Mouse (Mus musculus): ENCODE results near the gene Bcas1.

Bcas1 gene

GRCm38 (mm10) chr2:170310310-170310987 lies 117.2 kb downstream of the Bcas1 start:
- DNase-seq (ENCODE audit: low read depth, low spot score): no peak

- DNase-seq (ENCODE audit: low read depth, low spot score): no peak
Observed at GRCm38 (mm10) chr2:170308966-170309365, 118.7 kb downstream of the Bcas1 start.

- no peak for DNase-seq (ENCODE audit: low read depth, low spot score)
Observed at GRCm38 (mm10) chr2:170308033-170308820, 119.4 kb downstream of the Bcas1 start.

GRCm38 (mm10) chr2:170307589-170308021 lies 120.0 kb downstream of the Bcas1 start:
- DNase-seq (ENCODE audit: low read depth, low spot score): peak; percentile 63

GRCm38 (mm10) chr2:170306637-170307320 lies 120.9 kb downstream of the Bcas1 start:
- peak; percentile 36 for DNase-seq (ENCODE audit: low read depth, low spot score)

DNA sequence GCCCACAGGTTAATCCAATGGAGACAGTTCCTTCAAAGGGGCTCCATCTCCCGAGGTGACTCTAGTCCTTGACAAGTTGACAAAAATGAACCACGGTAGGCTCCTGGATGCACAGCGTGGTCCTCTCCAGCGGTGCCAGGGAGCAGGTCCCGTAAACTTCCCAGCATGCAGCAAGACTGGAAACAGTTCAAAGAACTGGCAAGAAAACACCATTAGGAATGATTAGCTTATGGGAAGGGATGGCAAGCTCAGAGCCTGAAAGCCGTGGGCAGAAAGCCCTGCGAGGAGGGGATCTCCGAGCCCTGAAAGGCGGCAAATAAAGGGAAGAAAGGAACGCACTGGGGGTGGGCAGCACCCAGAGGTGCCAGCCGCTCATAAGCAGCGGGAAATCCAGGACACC lies 122.9 kb downstream of the Bcas1 start:
- DNase-seq (ENCODE audit: low read depth, low spot score): no peak

DNA sequence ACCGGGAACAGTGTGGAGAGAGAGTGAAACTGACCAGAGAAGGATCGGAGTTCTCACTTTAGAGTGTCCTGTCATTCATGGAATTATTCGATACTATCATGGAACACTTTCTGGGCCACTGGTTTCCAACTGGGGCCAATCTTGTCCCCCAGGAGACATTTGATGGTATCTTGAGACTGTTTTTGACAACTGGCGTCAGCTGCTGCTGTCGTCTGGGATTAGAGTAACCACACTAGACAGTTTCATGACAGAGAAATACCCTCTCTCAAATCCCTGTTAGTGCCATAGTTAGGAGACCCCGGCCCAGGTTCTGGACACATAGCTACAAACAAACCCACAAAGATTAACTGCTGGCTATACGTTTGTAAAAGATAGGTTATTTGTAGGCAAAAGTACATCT lies 124.0 kb downstream of the Bcas1 start:
- no peak for DNase-seq (ENCODE audit: low read depth, low spot score)

- DNase-seq (ENCODE audit: low read depth, low spot score): no peak
Observed at GRCm38 (mm10) chr2:170302825-170303224, 124.8 kb downstream of the Bcas1 start.
